Mouse (Mus musculus): ENCODE results near the gene Rph3al. TPM values are rescaled to one million over a fixed set of nuclear protein-coding genes. Genes with fewer than 3 reads are reported as not detected.

The Rph3al gene
- 1.2 and 2.4 TPM in 2 replicates for polyA plus RNA-seq (2016; fragmentation: Nextera tagmentation; extraction: Ambion mirVana)

- H3K9me3 ChIP-seq (replicated peaks): no peaks in the 10 kb centered on the region
- H3K4me1 ChIP-seq: peaks cover 50% of the 10 kb centered on the region
- 76% methylated on average over 6 of the region's 6 CpGs for WGBS
- peak within 1 kb of the TSS; percentile 24; the same call in 1 of the 2 replicates for H3K4me3 ChIP-seq
- no peaks in the 10 kb centered on the region for H3K27me3 ChIP-seq (ENCODE audit: low read depth, poor library complexity, severe bottlenecking)
- DNase-seq (ENCODE audit: low spot score): no peak
- H3K27ac ChIP-seq: peak within 1 kb of the TSS; percentile 81
- no peaks in the 10 kb centered on the region for H3K36me3 ChIP-seq
Measured at GRCm38 (mm10) chr11:75938379-75938906, at the start of gene Rph3al. Rph3al (minus strand) TSS chr11:75938429.

GRCm38 (mm10) chr11:75985948-75986347, 47.7 kb upstream of the Rph3al start:
- DNase-seq (ENCODE audit: low spot score): no peak
- WGBS: 75% methylated on average over 7 of the region's 7 CpGs

GRCm38 (mm10) chr11:75984581-75984980, 46.4 kb upstream of the Rph3al start:
- WGBS: 67% methylated on average over 1 of the region's 1 CpGs
- Histone ChIP-seq H3K36me3 (no peaks in the 10 kb centered on the region), H3K4me3 (no peak overlapping the region), H3K27me3 (ENCODE audit: low read depth, poor library complexity, severe bottlenecking) (no peaks in the 10 kb centered on the region), H3K4me1 (0 out of 2 replicates have a peak, but pooled peaks cover 6% of the 10 kb centered on the region), H3K27ac (no peak overlapping the region), H3K9me3 (replicated peaks) (no peaks in the 10 kb centered on the region)
- DNase-seq (ENCODE audit: low spot score): no peak

More at GRCm38 (mm10) chr11:75985948-75986347, 47.7 kb upstream of the Rph3al start:
- no peak overlapping the region for H3K4me3 ChIP-seq
- H3K27ac ChIP-seq: no peak overlapping the region
- 0 out of 2 replicates have a peak, but pooled peaks cover 6% of the 10 kb centered on the region for H3K4me1 ChIP-seq
- H3K9me3 ChIP-seq (replicated peaks): no peaks in the 10 kb centered on the region
- H3K27me3 ChIP-seq (ENCODE audit: low read depth, poor library complexity, severe bottlenecking): no peaks in the 10 kb centered on the region
- H3K36me3 ChIP-seq: no peaks in the 10 kb centered on the region

- H3K36me3 ChIP-seq: no peaks in the 10 kb centered on the region
- no peaks in the 10 kb centered on the region for H3K9me3 ChIP-seq (replicated peaks)
- DNase-seq (ENCODE audit: low spot score): no peak
- no peaks in the 10 kb centered on the region for H3K27me3 ChIP-seq (ENCODE audit: low read depth, poor library complexity, severe bottlenecking)
- 75% methylated on average over 4 of the region's 4 CpGs for WGBS
- H3K4me3 ChIP-seq: no peak overlapping the region
- 0 out of 2 replicates have a peak, but pooled peaks cover 7% of the 10 kb centered on the region for H3K4me1 ChIP-seq
- H3K27ac ChIP-seq: no peak overlapping the region
Measured at GRCm38 (mm10) chr11:75983194-75983593, 45.0 kb upstream of the Rph3al start.

GRCm38 (mm10) chr11:75980413-75980812, 42.2 kb upstream of the Rph3al start:
- no peak overlapping the region for H3K4me3 ChIP-seq
- no peaks in the 10 kb centered on the region for H3K27me3 ChIP-seq (ENCODE audit: low read depth, poor library complexity, severe bottlenecking)
- no peaks in the 10 kb centered on the region for H3K9me3 ChIP-seq (replicated peaks)
- no peaks in the 10 kb centered on the region for H3K36me3 ChIP-seq
- peaks cover 9% of the 10 kb centered on the region for H3K4me1 ChIP-seq
- no peak overlapping the region for H3K27ac ChIP-seq
- WGBS: 47% methylated on average over 2 of the region's 2 CpGs
- no peak for DNase-seq (ENCODE audit: low spot score)

- no peak overlapping the region for H3K27ac ChIP-seq
- peaks cover 2% of the 10 kb centered on the region; the same call in 1 of the 2 replicates for H3K27me3 ChIP-seq (ENCODE audit: low read depth, poor library complexity, severe bottlenecking)
- no peak overlapping the region for H3K4me3 ChIP-seq
- no peaks in the 10 kb centered on the region for H3K9me3 ChIP-seq (replicated peaks)
- no peak for DNase-seq (ENCODE audit: low spot score)
- no peaks in the 10 kb centered on the region for H3K36me3 ChIP-seq
- peaks cover 11% of the 10 kb centered on the region for H3K4me1 ChIP-seq
- WGBS: 84% methylated on average over 6 of the region's 6 CpGs
Measured at GRCm38 (mm10) chr11:75978051-75978450, 39.8 kb upstream of the Rph3al start.

- H3K4me1 ChIP-seq: peaks cover 12% of the 10 kb centered on the region
- 57% methylated on average over 8 of the region's 8 CpGs for WGBS
Measured at GRCm38 (mm10) chr11:75976748-75977147, 38.5 kb upstream of the Rph3al start.

GRCm38 (mm10) chr11:75973988-75974387, 35.8 kb upstream of the Rph3al start:
- H3K9me3 ChIP-seq (replicated peaks): no peaks in the 10 kb centered on the region
- 81% methylated on average over 1 of the region's 1 CpGs for WGBS
- no peaks in the 10 kb centered on the region for H3K36me3 ChIP-seq
- H3K4me3 ChIP-seq: no peak overlapping the region
- no peak overlapping the region for H3K27ac ChIP-seq
- no peak for DNase-seq (ENCODE audit: low spot score)
- H3K27me3 ChIP-seq (ENCODE audit: low read depth, poor library complexity, severe bottlenecking): peaks cover 21% of the 10 kb centered on the region
- H3K4me1 ChIP-seq: peaks cover 12% of the 10 kb centered on the region

More at GRCm38 (mm10) chr11:75976748-75977147, 38.5 kb upstream of the Rph3al start:
- Histone ChIP-seq H3K27ac (no peak overlapping the region), H3K4me3 (no peak overlapping the region), H3K36me3 (no peaks in the 10 kb centered on the region), H3K9me3 (replicated peaks) (no peaks in the 10 kb centered on the region), H3K27me3 (ENCODE audit: low read depth, poor library complexity, severe bottlenecking) (peaks cover 4% of the 10 kb centered on the region)
- DNase-seq (ENCODE audit: low spot score): no peak

- DNase-seq (ENCODE audit: low spot score): no peak
- Histone ChIP-seq H3K4me1 (peaks cover 10% of the 10 kb centered on the region), H3K27ac (no peak overlapping the region), H3K36me3 (no peaks in the 10 kb centered on the region), H3K27me3 (ENCODE audit: low read depth, poor library complexity, severe bottlenecking) (peaks cover 31% of the 10 kb centered on the region), H3K4me3 (no peak overlapping the region), H3K9me3 (replicated peaks) (no peaks in the 10 kb centered on the region)
- WGBS: 29% methylated on average over 7 of the region's 7 CpGs
Measured at GRCm38 (mm10) chr11:75972916-75973567, 34.8 kb upstream of the Rph3al start.

- Histone ChIP-seq H3K9me3 (replicated peaks) (no peaks in the 10 kb centered on the region), H3K4me1 (peaks cover 10% of the 10 kb centered on the region), H3K27ac (no peak overlapping the region), H3K27me3 (ENCODE audit: low read depth, poor library complexity, severe bottlenecking) (peaks cover 39% of the 10 kb centered on the region), H3K4me3 (no peak overlapping the region), H3K36me3 (no peaks in the 10 kb centered on the region)
- no peak for DNase-seq (ENCODE audit: low spot score)
- 90% methylated on average over 3 of the region's 3 CpGs for WGBS
Measured at GRCm38 (mm10) chr11:75972188-75972587, 34.0 kb upstream of the Rph3al start.

- Histone ChIP-seq H3K9me3 (replicated peaks) (no peaks in the 10 kb centered on the region), H3K27ac (no peak overlapping the region), H3K36me3 (no peaks in the 10 kb centered on the region), H3K27me3 (ENCODE audit: low read depth, poor library complexity, severe bottlenecking) (peaks cover 55% of the 10 kb centered on the region), H3K4me3 (no peak overlapping the region), H3K4me1 (peaks cover 20% of the 10 kb centered on the region)
- 32% methylated on average over 3 of the region's 3 CpGs for WGBS
- DNase-seq (ENCODE audit: low spot score): no peak
Measured at GRCm38 (mm10) chr11:75970629-75971028, 32.4 kb upstream of the Rph3al start.

- no peak for DNase-seq (ENCODE audit: low spot score)
- Histone ChIP-seq H3K36me3 (no peaks in the 10 kb centered on the region), H3K9me3 (replicated peaks) (no peaks in the 10 kb centered on the region), H3K4me3 (no peak overlapping the region), H3K27me3 (ENCODE audit: low read depth, poor library complexity, severe bottlenecking) (peaks cover 69% of the 10 kb centered on the region), H3K27ac (no peak overlapping the region), H3K4me1 (peaks cover 39% of the 10 kb centered on the region)
- WGBS: 92% methylated on average over 6 of the region's 6 CpGs
Measured at GRCm38 (mm10) chr11:75968761-75969160, 30.5 kb upstream of the Rph3al start.
